Mouse (Mus musculus) E14TG2a.4 (cell line): ENCODE measurements around the gene Gm20388.

Source experiments
- CTCF ChIP-seq: conservative IDR thresholded peaks from 2 replicates; pipeline ENCODE4 v1.5.1; 2014; ENCODE audit warnings: low read length
- NANOG ChIP-seq: IDR thresholded peaks from 2 replicates; pipeline ENCODE4 v1.6.1; 2014; ENCODE audit warnings: borderline replicate concordance, low read length, mixed read lengths
- POU5F1 ChIP-seq: IDR thresholded peaks from 2 replicates; pipeline ENCODE4 v1.6.1; 2014; ENCODE audit warnings: low read length, borderline replicate concordance

- TF ChIP-seq CTCF (no peak), POU5F1 (no peak), NANOG (no peak)
Measured at GRCm38 (mm10) chr8:121875517-121875916, 1964.9 kb downstream of the Gm20388 start.
